Mouse (Mus musculus): ENCODE measurements around the gene Gm8947. TPM values are rescaled to one million over a fixed set of nuclear protein-coding genes. Genes with fewer than 3 reads are reported as not detected.

Gene Gm8947
- polyA plus RNA-seq, 1 experiment from 2014 or later, result not detected

- ATAC-seq, result no peak
- Histone ChIP-seq H3K27me3 (replicated peaks; ENCODE audit: control insufficient read depth, insufficient read depth, low read length) (no peaks in the 10 kb centered on the region), H3K4me2 (ENCODE audit: low read length) (no peak overlapping the region)
Observed at GRCm38 (mm10) chr1:151216417-151216816, 24.2 kb downstream of the Gm8947 start.

GRCm38 (mm10) chr1:151219045-151219444 lies 26.9 kb downstream of the Gm8947 start:
- H3K9me3 ChIP-seq (ENCODE audit: control insufficient read depth, low read length), result no peaks in the 10 kb centered on the region
- no peak for ATAC-seq

More at GRCm38 (mm10) chr1:151216417-151216816, 24.2 kb downstream of the Gm8947 start:
- Histone ChIP-seq H3K9me3 (ENCODE audit: control insufficient read depth, low read length) (no peaks in the 10 kb centered on the region), H3K36me3 (ENCODE audit: control insufficient read depth, insufficient read depth, low read length) (no peaks in the 10 kb centered on the region), H3K9ac (ENCODE audit: low read depth, low read length) (no peak overlapping the region), H3K27ac (ENCODE audit: low read depth, low read length) (no peak overlapping the region), H3K4me3 (ENCODE audit: low read length) (no peak overlapping the region), H3K4me1 (ENCODE audit: control insufficient read depth, insufficient read depth, low read depth, low read length) (no peaks in the 10 kb centered on the region)
- 59% methylated on average over 3 of the region's 3 CpGs for WGBS

GRCm38 (mm10) chr1:151220098-151220497 lies 27.9 kb downstream of the Gm8947 start:
- ATAC-seq, result no peak
- H3K36me3 ChIP-seq (ENCODE audit: control insufficient read depth, insufficient read depth, low read length), result no peaks in the 10 kb centered on the region
- no peak overlapping the region for H3K4me2 ChIP-seq (ENCODE audit: low read length)
- no peak overlapping the region for H3K9ac ChIP-seq (ENCODE audit: low read depth, low read length)
- H3K27me3 ChIP-seq (replicated peaks; ENCODE audit: control insufficient read depth, insufficient read depth, low read length), result no peaks in the 10 kb centered on the region
- no peak overlapping the region for H3K4me3 ChIP-seq (ENCODE audit: low read length)
- WGBS, result 67% methylated on average over 7 of the region's 7 CpGs
- no peaks in the 10 kb centered on the region for H3K4me1 ChIP-seq (ENCODE audit: control insufficient read depth, insufficient read depth, low read depth, low read length)
- H3K27ac ChIP-seq (ENCODE audit: low read depth, low read length), result no peak overlapping the region
- H3K9me3 ChIP-seq (ENCODE audit: control insufficient read depth, low read length), result no peaks in the 10 kb centered on the region

More at GRCm38 (mm10) chr1:151219045-151219444, 26.9 kb downstream of the Gm8947 start:
- Histone ChIP-seq H3K9ac (ENCODE audit: low read depth, low read length) (no peak overlapping the region), H3K27me3 (replicated peaks; ENCODE audit: control insufficient read depth, insufficient read depth, low read length) (no peaks in the 10 kb centered on the region), H3K4me1 (ENCODE audit: control insufficient read depth, insufficient read depth, low read depth, low read length) (no peaks in the 10 kb centered on the region), H3K4me3 (ENCODE audit: low read length) (no peak overlapping the region), H3K4me2 (ENCODE audit: low read length) (no peak overlapping the region), H3K36me3 (ENCODE audit: control insufficient read depth, insufficient read depth, low read length) (no peaks in the 10 kb centered on the region), H3K27ac (ENCODE audit: low read depth, low read length) (no peak overlapping the region)
- WGBS, result 93% methylated on average over 5 of the region's 5 CpGs

GRCm38 (mm10) chr1:151222561-151223267 lies 30.5 kb downstream of the Gm8947 start:
- Histone ChIP-seq H3K27me3 (replicated peaks; ENCODE audit: control insufficient read depth, insufficient read depth, low read length) (no peaks in the 10 kb centered on the region), H3K27ac (ENCODE audit: low read depth, low read length) (no peak overlapping the region), H3K36me3 (ENCODE audit: control insufficient read depth, insufficient read depth, low read length) (no peaks in the 10 kb centered on the region), H3K9ac (ENCODE audit: low read depth, low read length) (no peak overlapping the region), H3K4me2 (ENCODE audit: low read length) (no peak overlapping the region), H3K4me3 (ENCODE audit: low read length) (no peak overlapping the region), H3K4me1 (ENCODE audit: control insufficient read depth, insufficient read depth, low read depth, low read length) (no peaks in the 10 kb centered on the region), H3K9me3 (ENCODE audit: control insufficient read depth, low read length) (no peaks in the 10 kb centered on the region)
- WGBS, result 95% methylated on average over 10 of the region's 10 CpGs
- no peak for ATAC-seq

GRCm38 (mm10) chr1:151223377-151223776 lies 31.2 kb downstream of the Gm8947 start:
- no peaks in the 10 kb centered on the region for H3K4me1 ChIP-seq (ENCODE audit: control insufficient read depth, insufficient read depth, low read depth, low read length)
- no peak overlapping the region for H3K9ac ChIP-seq (ENCODE audit: low read depth, low read length)
- 67% methylated on average over 1 of the region's 1 CpGs for WGBS

GRCm38 (mm10) chr1:151224536-151224935 lies 32.4 kb downstream of the Gm8947 start:
- H3K4me1 ChIP-seq (ENCODE audit: control insufficient read depth, insufficient read depth, low read depth, low read length), result no peaks in the 10 kb centered on the region
- 100% methylated on average over 1 of the region's 1 CpGs for WGBS
- no peaks in the 10 kb centered on the region for H3K9me3 ChIP-seq (ENCODE audit: control insufficient read depth, low read length)
- ATAC-seq, result no peak
- H3K27me3 ChIP-seq (replicated peaks; ENCODE audit: control insufficient read depth, insufficient read depth, low read length), result no peaks in the 10 kb centered on the region
- H3K9ac ChIP-seq (ENCODE audit: low read depth, low read length), result no peak overlapping the region
- H3K4me2 ChIP-seq (ENCODE audit: low read length), result no peak overlapping the region
- H3K36me3 ChIP-seq (ENCODE audit: control insufficient read depth, insufficient read depth, low read length), result no peaks in the 10 kb centered on the region
- no peak overlapping the region for H3K27ac ChIP-seq (ENCODE audit: low read depth, low read length)
- H3K4me3 ChIP-seq (ENCODE audit: low read length), result no peak overlapping the region

More at GRCm38 (mm10) chr1:151223377-151223776, 31.2 kb downstream of the Gm8947 start:
- Histone ChIP-seq H3K36me3 (ENCODE audit: control insufficient read depth, insufficient read depth, low read length) (no peaks in the 10 kb centered on the region), H3K27me3 (replicated peaks; ENCODE audit: control insufficient read depth, insufficient read depth, low read length) (no peaks in the 10 kb centered on the region), H3K9me3 (ENCODE audit: control insufficient read depth, low read length) (no peaks in the 10 kb centered on the region), H3K4me2 (ENCODE audit: low read length) (no peak overlapping the region), H3K4me3 (ENCODE audit: low read length) (no peak overlapping the region), H3K27ac (ENCODE audit: low read depth, low read length) (no peak overlapping the region)
- ATAC-seq, result no peak

GRCm38 (mm10) chr1:151227506-151227905 lies 35.3 kb downstream of the Gm8947 start:
- no peaks in the 10 kb centered on the region for H3K36me3 ChIP-seq (ENCODE audit: control insufficient read depth, insufficient read depth, low read length)
- no peaks in the 10 kb centered on the region for H3K9me3 ChIP-seq (ENCODE audit: control insufficient read depth, low read length)
- 84% methylated on average over 8 of the region's 8 CpGs for WGBS
- no peak overlapping the region for H3K9ac ChIP-seq (ENCODE audit: low read depth, low read length)
- no peak for ATAC-seq
- H3K4me1 ChIP-seq (ENCODE audit: control insufficient read depth, insufficient read depth, low read depth, low read length), result no peaks in the 10 kb centered on the region
- H3K4me2 ChIP-seq (ENCODE audit: low read length), result no peak overlapping the region
- no peak overlapping the region for H3K27ac ChIP-seq (ENCODE audit: low read depth, low read length)
- no peaks in the 10 kb centered on the region for H3K27me3 ChIP-seq (replicated peaks; ENCODE audit: control insufficient read depth, insufficient read depth, low read length)
- no peak overlapping the region for H3K4me3 ChIP-seq (ENCODE audit: low read length)

GRCm38 (mm10) chr1:151228320-151228989 lies 36.3 kb downstream of the Gm8947 start:
- H3K4me1 ChIP-seq (ENCODE audit: control insufficient read depth, insufficient read depth, low read depth, low read length), result no peaks in the 10 kb centered on the region
- H3K27me3 ChIP-seq (replicated peaks; ENCODE audit: control insufficient read depth, insufficient read depth, low read length), result no peaks in the 10 kb centered on the region
- ATAC-seq, result no peak
- H3K9me3 ChIP-seq (ENCODE audit: control insufficient read depth, low read length), result no peaks in the 10 kb centered on the region
- WGBS, result 79% methylated on average over 1 of the region's 1 CpGs
- no peak overlapping the region for H3K27ac ChIP-seq (ENCODE audit: low read depth, low read length)
- H3K4me2 ChIP-seq (ENCODE audit: low read length), result no peak overlapping the region
- no peak overlapping the region for H3K9ac ChIP-seq (ENCODE audit: low read depth, low read length)
- no peaks in the 10 kb centered on the region for H3K36me3 ChIP-seq (ENCODE audit: control insufficient read depth, insufficient read depth, low read length)
- H3K4me3 ChIP-seq (ENCODE audit: low read length), result no peak overlapping the region

GRCm38 (mm10) chr1:151232346-151232745 lies 40.2 kb downstream of the Gm8947 start:
- no peaks in the 10 kb centered on the region for H3K4me1 ChIP-seq (ENCODE audit: control insufficient read depth, insufficient read depth, low read depth, low read length)
- H3K9me3 ChIP-seq (ENCODE audit: control insufficient read depth, low read length), result no peaks in the 10 kb centered on the region; the same call in 1 of the 2 replicates
- no peaks in the 10 kb centered on the region for H3K27me3 ChIP-seq (replicated peaks; ENCODE audit: control insufficient read depth, insufficient read depth, low read length)
- no peak overlapping the region for H3K9ac ChIP-seq (ENCODE audit: low read depth, low read length)
- WGBS, result 83% methylated on average over 3 of the region's 3 CpGs
- no peak overlapping the region for H3K27ac ChIP-seq (ENCODE audit: low read depth, low read length)
- H3K4me3 ChIP-seq (ENCODE audit: low read length), result no peak overlapping the region
- no peaks in the 10 kb centered on the region for H3K36me3 ChIP-seq (ENCODE audit: control insufficient read depth, insufficient read depth, low read length)
- ATAC-seq, result no peak
- H3K4me2 ChIP-seq (ENCODE audit: low read length), result no peak overlapping the region
